Mouse (Mus musculus) lung, embryonic 14.5 days (tissue): Measurements from ENCODE around the gene Taok3. TPM values are rescaled to one million over a fixed set of nuclear protein-coding genes. Genes with fewer than 3 reads are reported as not detected.

Experiments used
- ATAC-seq: fragments of 200-750 bp; cut with Nextera tagmentation; 2 replicates; pipeline ENCODE4 v1.8.0; 2017; ENCODE audit warnings: mild to moderate bottlenecking, moderate TSS enrichment, moderate library complexity; ENCODE audit not compliant: insufficient read depth
- DNase-seq: peaks from one replicate; pipeline ENCODE4 v3.0.0-alpha.2; 2015
- H3K27ac ChIP-seq: fragments of 300-500 bp; sonication (generic); 2 replicates; pipeline ENCODE4 v1.5.1; 2014; ENCODE audit warnings: low read depth, mild to moderate bottlenecking, moderate library complexity
- H3K27me3 ChIP-seq: fragments of 300-500 bp; sonication (generic); 2 replicates; pipeline ENCODE4 v1.6.1; 2014; ENCODE audit warnings: low read length, control low read depth; ENCODE audit not compliant: insufficient read depth
- H3K36me3 ChIP-seq: fragments of 300-500 bp; sonication (generic); 2 replicates; pipeline ENCODE4 v1.6.1; 2014; ENCODE audit warnings: control low read depth; ENCODE audit not compliant: insufficient read depth
- H3K4me1 ChIP-seq: fragments of 300-500 bp; sonication (generic); 2 replicates; pipeline ENCODE4 v1.6.1; 2014; ENCODE audit warnings: antibody characterized with exemption, control low read depth; ENCODE audit not compliant: insufficient read depth
- H3K4me2 ChIP-seq: fragments of 300-500 bp; sonication (generic); 2 replicates; pipeline ENCODE4 v1.6.1; 2014; ENCODE audit warnings: mild to moderate bottlenecking
- H3K4me3 ChIP-seq: fragments of 300-500 bp; sonication (generic); 2 replicates; pipeline ENCODE4 v1.5.1; 2014; ENCODE audit warnings: low read depth, low read length
- H3K9ac ChIP-seq: fragments of 300-500 bp; sonication (generic); 2 replicates; pipeline ENCODE4 v1.6.1; 2014
- H3K9me3 ChIP-seq: fragments of 300-500 bp; sonication (generic); 2 replicates; pipeline ENCODE4 v1.6.1; 2016; ENCODE audit warnings: low read depth, low read length, control low read depth
- CTCF ChIP-seq: IDR thresholded peaks from 2 replicates; pipeline ENCODE4 v1.5.1; 2016; ENCODE audit warnings: antibody characterized with exemption, low read depth
- WGBS: fragments of 180-500 bp; shearing (Covaris S2); extraction: QIAGEN DNeasy Blood & Tissue Kit; methylation state at CpG from one replicate; pipeline ENCODE4 v1.1.7; 2014; 5-methylcytosine and 5-hydroxymethylcytosine counted together
- polyA plus RNA-seq: library from polyadenylated mRNA; unstranded; fragments of >200 nt; fragmentation: Nextera tagmentation; extraction: Ambion mirVana; gene quantifications from 2 replicates; pipeline ENCODE4 v1.2.1, GENCODE M21; 2014

Taok3 gene
- polyA plus RNA-seq, 1 experiment from 2014 or later, result 18.8 TPM

DNA sequence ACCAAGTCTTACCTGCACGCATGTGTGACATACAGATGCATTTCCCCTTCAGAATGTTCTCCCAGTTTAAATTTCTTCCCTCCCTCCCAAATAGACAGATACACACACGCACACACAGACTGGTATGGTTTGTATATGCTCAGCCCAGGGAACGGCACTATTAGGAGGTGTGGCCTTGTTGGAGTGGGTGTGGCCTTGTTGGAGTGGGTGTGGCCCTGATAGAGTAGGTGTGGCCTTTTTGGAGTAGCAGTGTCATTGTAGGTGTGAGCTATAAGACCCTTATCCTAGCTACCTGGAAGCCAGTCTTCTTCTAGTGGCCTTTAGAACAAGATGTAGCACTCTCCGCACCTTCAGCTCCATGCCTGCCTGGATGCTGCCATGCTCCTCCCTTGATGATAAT, 3.9 kb downstream of the Taok3 start:
- H3K27me3 ChIP-seq, result no peaks in the 10 kb centered on the region
- no peak overlapping the region for H3K27ac ChIP-seq
- H3K9me3 ChIP-seq, result no peaks in the 10 kb centered on the region
- no peak overlapping the region for H3K4me3 ChIP-seq
- DNase-seq (no peak), ATAC-seq (no peak)
- H3K4me2 ChIP-seq, result no peak overlapping the region
- no peak overlapping the region for H3K9ac ChIP-seq
- WGBS, result 84% methylated on average over 4 of the region's 4 CpGs
- peaks cover 13% of the 10 kb centered on the region for H3K4me1 ChIP-seq
- no peak for TF ChIP-seq CTCF
- H3K36me3 ChIP-seq, result no peaks in the 10 kb centered on the region

GRCm38 (mm10) chr5:117125482-117126346, 5.8 kb downstream of the Taok3 start:
- H3K27me3 ChIP-seq, result no peaks in the 10 kb centered on the region
- DNase-seq (no peak), ATAC-seq (peak; percentile 46; the same call in 1 of the 2 replicates)
- H3K27ac ChIP-seq, result no peak overlapping the region
- H3K4me2 ChIP-seq, result no peak overlapping the region
- no peak overlapping the region for H3K9ac ChIP-seq
- H3K36me3 ChIP-seq, result no peaks in the 10 kb centered on the region
- no peak for TF ChIP-seq CTCF
- H3K4me1 ChIP-seq, result peaks cover 11% of the 10 kb centered on the region
- H3K9me3 ChIP-seq, result no peaks in the 10 kb centered on the region
- H3K4me3 ChIP-seq, result no peak overlapping the region
- 83% methylated on average over 16 of the region's 16 CpGs for WGBS

GRCm38 (mm10) chr5:117127051-117127450, 7.1 kb downstream of the Taok3 start:
- WGBS, result 82% methylated on average over 4 of the region's 4 CpGs
- no peak overlapping the region for H3K9ac ChIP-seq
- TF ChIP-seq CTCF, result no peak
- H3K4me2 ChIP-seq, result no peak overlapping the region
- H3K27ac ChIP-seq, result no peak overlapping the region
- no peaks in the 10 kb centered on the region for H3K4me1 ChIP-seq
- H3K27me3 ChIP-seq, result no peaks in the 10 kb centered on the region
- H3K9me3 ChIP-seq, result no peaks in the 10 kb centered on the region
- H3K36me3 ChIP-seq, result no peaks in the 10 kb centered on the region
- no peak for ATAC-seq
- H3K4me3 ChIP-seq, result no peak overlapping the region
- DNase-seq, result no peak

GRCm38 (mm10) chr5:117130726-117131125, 10.8 kb downstream of the Taok3 start:
- no peaks in the 10 kb centered on the region for H3K27me3 ChIP-seq
- no peak overlapping the region for H3K27ac ChIP-seq
- peaks cover 13% of the 10 kb centered on the region; the same call in 1 of the 2 replicates for H3K4me1 ChIP-seq
- H3K4me3 ChIP-seq, result no peak overlapping the region
- no peak for DNase-seq
- no peaks in the 10 kb centered on the region for H3K9me3 ChIP-seq
- H3K36me3 ChIP-seq, result no peaks in the 10 kb centered on the region
- no peak for TF ChIP-seq CTCF
- no peak for ATAC-seq
- WGBS, result 84% methylated on average over 15 of the region's 15 CpGs
- no peak overlapping the region for H3K4me2 ChIP-seq
- H3K9ac ChIP-seq, result no peak overlapping the region

GRCm38 (mm10) chr5:117133446-117134065, 13.6 kb downstream of the Taok3 start:
- Histone ChIP-seq H3K27me3 (no peaks in the 10 kb centered on the region), H3K36me3 (no peaks in the 10 kb centered on the region), H3K9ac (peak overlapping the region; percentile 1; the same call in 1 of the 2 replicates), H3K4me2 (peak overlapping the region; percentile 52), H3K4me1 (peaks cover 16% of the 10 kb centered on the region; the same call in 1 of the 2 replicates), H3K4me3 (peak overlapping the region; percentile 6; the same call in 1 of the 2 replicates), H3K27ac (peak overlapping the region; percentile 77), H3K9me3 (no peaks in the 10 kb centered on the region)
- peak; percentile 22 for DNase-seq
- 54% methylated on average over 17 of the region's 17 CpGs for WGBS
- ATAC-seq, result peak; percentile 5; the same call in 1 of the 2 replicates
- TF ChIP-seq CTCF, result no peak

DNA sequence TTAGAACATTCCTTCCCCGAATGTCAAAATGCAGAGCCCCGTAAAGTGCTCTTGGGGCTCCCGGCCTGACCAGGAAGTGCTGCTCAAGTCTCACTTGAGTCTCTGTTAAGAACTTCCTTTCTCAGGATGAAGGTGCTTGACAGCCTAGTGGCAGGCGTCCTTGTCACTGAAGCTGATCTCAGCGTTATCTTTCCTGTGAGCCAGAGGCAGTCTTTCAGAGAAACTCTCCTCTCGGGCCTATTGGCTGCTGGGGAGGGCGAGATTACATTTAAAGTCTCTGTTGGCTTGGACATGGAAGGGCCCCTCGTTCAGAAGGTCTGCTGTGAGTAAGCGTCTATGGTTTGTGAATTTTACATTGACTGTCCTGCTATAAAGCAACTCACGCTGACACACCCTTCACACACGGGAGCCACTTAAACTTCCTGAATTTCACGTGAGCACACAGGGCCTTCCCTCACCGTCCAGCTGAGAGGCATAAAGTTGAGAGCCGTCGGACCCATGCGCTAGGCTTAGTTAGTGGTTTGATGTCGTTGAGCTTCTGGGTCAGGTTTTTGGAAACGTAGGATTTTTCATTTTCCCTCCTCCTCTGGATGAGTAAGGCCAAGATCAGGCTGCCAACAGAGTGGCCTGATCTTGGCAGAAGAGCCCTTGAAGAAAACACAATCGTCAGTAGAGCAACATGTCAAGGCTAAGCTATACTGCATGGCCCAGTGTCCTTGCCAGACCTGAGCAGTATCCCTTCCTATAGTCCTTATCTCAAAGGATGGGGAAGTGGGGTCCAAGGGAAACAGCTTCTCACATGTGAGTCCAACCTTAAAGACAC, 14.3 kb downstream of the Taok3 start:
- ATAC-seq (peak; percentile 22; the same call in 1 of the 2 replicates), DNase-seq (peak; percentile 54)
- Histone ChIP-seq H3K36me3 (no peaks in the 10 kb centered on the region), H3K4me3 (peak overlapping the region; percentile 6; the same call in 1 of the 2 replicates), H3K27ac (peak overlapping the region; percentile 77), H3K4me2 (peak overlapping the region; percentile 52), H3K4me1 (peaks cover 16% of the 10 kb centered on the region; the same call in 1 of the 2 replicates), H3K9ac (peak overlapping the region; percentile 1; the same call in 1 of the 2 replicates), H3K9me3 (no peaks in the 10 kb centered on the region), H3K27me3 (no peaks in the 10 kb centered on the region)
- 27% methylated on average over 19 of the region's 19 CpGs for WGBS
- no peak for TF ChIP-seq CTCF
